Comparison of ENCODE assay signal across 9 mouse cellular contexts in the genomic region with DNA sequence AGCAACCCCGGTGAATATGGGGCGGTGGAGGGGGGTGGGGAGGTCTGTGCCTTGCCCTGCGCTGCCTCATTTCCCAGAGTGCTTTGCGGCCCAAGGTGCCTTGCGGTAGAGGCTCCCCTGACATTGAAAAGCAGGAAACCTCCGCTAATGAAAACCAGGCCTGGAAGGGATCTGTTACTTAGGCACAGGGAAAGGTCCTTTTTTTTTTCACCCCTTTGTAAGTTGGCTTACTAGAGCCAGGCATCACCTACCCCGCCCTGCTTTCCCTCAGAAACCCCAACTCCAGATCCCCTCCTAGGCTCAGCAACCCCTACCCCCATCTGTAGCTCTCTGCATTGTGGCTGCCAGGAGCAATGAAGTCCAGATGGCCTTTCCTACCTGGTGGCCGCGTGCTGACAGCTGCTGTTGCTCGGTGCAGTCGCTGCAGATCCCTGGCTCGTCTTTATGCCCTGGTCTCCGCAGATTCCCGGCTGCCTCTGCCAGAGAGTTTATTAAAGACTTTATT.
DNase-seq lines count a peak whose midpoint lies in the region; ATAC-seq and TF ChIP-seq lines count a peak whose summit lies in the region.
"Had no signal": no experiment of that assay in that cellular context is flagged by ENCODE, and none has a peak within 500 bp of the region (broad histone marks: within the 10 kb centered on the region; RNA-seq: fewer than 3 reads in every experiment).

No protein-coding gene starts in this region.

- no peak for TF ChIP-seq CTCF in hindbrain, postnatal 0 days (IDR thresholded peaks at IDR 0.05; ENCODE audit: low read depth)

- no peak overlapping the region for H3K9ac ChIP-seq in forebrain, embryonic 11.5 days (ENCODE audit: low read length)
- H3K9ac ChIP-seq in forebrain, embryonic 16.5 days (replicated peaks; ENCODE audit: low read depth, low read length): no peak overlapping the region
- no peak overlapping the region for H3K9ac ChIP-seq in hindbrain, postnatal 0 days (replicated peaks; ENCODE audit: low read length)
- peak overlapping the region; percentile 41; the same call in 1 of the 2 replicates for H3K9ac ChIP-seq in neural tube, embryonic 13.5 days

- no peak overlapping the region for H3K4me2 ChIP-seq in forebrain, embryonic 11.5 days (ENCODE audit: low read depth, low read length, severe bottlenecking)
- H3K4me2 ChIP-seq in forebrain, embryonic 16.5 days (ENCODE audit: low read length): no peak overlapping the region
- no peak overlapping the region for H3K4me2 ChIP-seq in hindbrain, postnatal 0 days (ENCODE audit: low read depth, low read length)
- H3K4me2 ChIP-seq in neural tube, embryonic 13.5 days: no peak overlapping the region

- no peaks in the 10 kb centered on the region for H3K36me3 ChIP-seq in forebrain, embryonic 11.5 days (ENCODE audit: control insufficient read depth, insufficient read depth, low read length)
- H3K36me3 ChIP-seq in forebrain, embryonic 16.5 days (ENCODE audit: control insufficient read depth, insufficient read depth): no peaks in the 10 kb centered on the region
- H3K36me3 ChIP-seq in hindbrain, postnatal 0 days (ENCODE audit: insufficient read depth, low read length): no peaks in the 10 kb centered on the region
- no peaks in the 10 kb centered on the region for H3K36me3 ChIP-seq in neural tube, embryonic 13.5 days

- no peak overlapping the region for H3K27ac ChIP-seq in forebrain, embryonic 11.5 days (ENCODE audit: low read depth, low read length)
- H3K27ac ChIP-seq in forebrain, embryonic 16.5 days (ENCODE audit: low read length): no peak overlapping the region
- peak overlapping the region; percentile 48 for H3K27ac ChIP-seq in hindbrain, postnatal 0 days
- peak overlapping the region; percentile 61 for H3K27ac ChIP-seq in neural tube, embryonic 13.5 days (replicated peaks)

- 49% methylated on average over 14 of the region's 14 CpGs for WGBS in forebrain, embryonic 11.5 days
- 40% methylated on average over 14 of the region's 14 CpGs for WGBS in forebrain, embryonic 16.5 days
- 39% methylated on average over 14 of the region's 14 CpGs for WGBS in hindbrain, postnatal 0 days
- 35% methylated on average over 14 of the region's 14 CpGs for WGBS in neural tube, embryonic 13.5 days

- no peak for ATAC-seq in forebrain, embryonic 11.5 days (replicated peaks; ENCODE audit: low FRiP score)
- no peak for ATAC-seq in forebrain, embryonic 16.5 days
- peak; percentile 27; the same call in 1 of the 2 replicates for ATAC-seq in hindbrain, postnatal 0 days
- ATAC-seq in neural tube, embryonic 13.5 days (ENCODE audit: low read depth): no peak

- no peak overlapping the region for H3K4me3 ChIP-seq in forebrain, embryonic 11.5 days (ENCODE audit: low read depth, low read length)
- no peak overlapping the region for H3K4me3 ChIP-seq in forebrain, embryonic 16.5 days (replicated peaks; ENCODE audit: low read length)
- no peak overlapping the region for H3K4me3 ChIP-seq in hindbrain, postnatal 0 days (ENCODE audit: low read length)
- H3K4me3 ChIP-seq in neural tube, embryonic 13.5 days: no peak overlapping the region
- H3K4me3 ChIP-seq: megakaryocyte, embryonic 14.5 days had no signal

- H3K9me3 ChIP-seq in forebrain, embryonic 11.5 days (ENCODE audit: control insufficient read depth, low read length): no peaks in the 10 kb centered on the region
- no peaks in the 10 kb centered on the region for H3K9me3 ChIP-seq in forebrain, embryonic 16.5 days (ENCODE audit: control insufficient read depth, low read length)
- no peaks in the 10 kb centered on the region for H3K9me3 ChIP-seq in hindbrain, postnatal 0 days (ENCODE audit: low read length)
- H3K9me3 ChIP-seq in neural tube, embryonic 13.5 days: no peaks in the 10 kb centered on the region
- H3K9me3 ChIP-seq: megakaryocyte, embryonic 14.5 days had no signal

- H3K4me1 ChIP-seq in forebrain, embryonic 11.5 days (replicated peaks; ENCODE audit: control insufficient read depth, insufficient read depth, low read length): peaks cover 5% of the 10 kb centered on the region; the same call in 1 of the 2 replicates
- H3K4me1 ChIP-seq in forebrain, embryonic 16.5 days (replicated peaks; ENCODE audit: control insufficient read depth, insufficient read depth, low read length): peaks cover 38% of the 10 kb centered on the region
- H3K4me1 ChIP-seq in hindbrain, postnatal 0 days (ENCODE audit: insufficient read depth, low read length): peaks cover 22% of the 10 kb centered on the region; the same call in 1 of the 2 replicates
- H3K4me1 ChIP-seq in neural tube, embryonic 13.5 days (replicated peaks): peaks cover 78% of the 10 kb centered on the region

- peak; percentile 70 for DNase-seq in forebrain, embryonic 11.5 days (ENCODE audit: low spot score)
- DNase-seq in embryo, embryonic 9.5 days (ENCODE audit: extremely low spot score): peak; percentile 42
- peak; percentile 48 for DNase-seq in hindbrain, postnatal 0 days (ENCODE audit: low spot score)
- no peak for DNase-seq in kidney, postnatal 14 days
- DNase-seq in retina, embryonic 14.5 days (ENCODE audit: low spot score): no peak
- DNase-seq in natural killer cell, adult 2 months (ENCODE audit: low spot score in 2 of 2): no peak

- H3K27me3 ChIP-seq in forebrain, embryonic 11.5 days (ENCODE audit: control insufficient read depth, insufficient read depth, low read length): no peaks in the 10 kb centered on the region
- no peaks in the 10 kb centered on the region for H3K27me3 ChIP-seq in forebrain, embryonic 16.5 days (replicated peaks; ENCODE audit: control insufficient read depth, insufficient read depth, low read length)
- H3K27me3 ChIP-seq in hindbrain, postnatal 0 days (ENCODE audit: insufficient read depth, low read length): no peaks in the 10 kb centered on the region
- H3K27me3 ChIP-seq in neural tube, embryonic 13.5 days: peaks cover 6% of the 10 kb centered on the region; the same call in 1 of the 2 replicates

Comparison
In these comparisons a context has a peak if more than half of its experiments do, and no peak if none do; other contexts are left out.
1. DNase-seq: peak in forebrain, embryonic 11.5 days (single experiment), embryo, embryonic 9.5 days (single experiment) and hindbrain, postnatal 0 days (single experiment); none in kidney, postnatal 14 days (single experiment), retina, embryonic 14.5 days (single experiment) and natural killer cell, adult 2 months (0 of 2).
2. H3K27ac ChIP-seq: peak in hindbrain, postnatal 0 days (single experiment) and neural tube, embryonic 13.5 days (single experiment); none in forebrain, embryonic 11.5 days (single experiment) and forebrain, embryonic 16.5 days (single experiment).